Mouse (Mus musculus) midbrain, embryonic 16.5 days (tissue): ENCODE data around the gene Zfp148. TPM values are rescaled to one million over a fixed set of nuclear protein-coding genes. Genes with fewer than 3 reads are reported as not detected.
"Not testable (repeated sequence)": the region's sequence is repeated elsewhere in the genome, so short reads cannot be mapped to it uniquely, and the experiment has no call there.

Experiments used
- ATAC-seq: fragments of 200-750 bp; cut with Nextera tagmentation; 2 replicates; pipeline ENCODE4 v1.8.0; 2017; ENCODE audit warnings: moderate TSS enrichment
- H3K27ac ChIP-seq: fragments of 300-500 bp; sonication (generic); 2 replicates; pipeline ENCODE4 v1.5.1; 2014; ENCODE audit warnings: mild to moderate bottlenecking, low read length, mixed read lengths
- H3K27me3 ChIP-seq: fragments of 300-500 bp; sonication (generic); 2 replicates; pipeline ENCODE4 v1.6.1; 2014; ENCODE audit warnings: low read depth, low read length, mixed read lengths; ENCODE audit not compliant: control insufficient read depth, insufficient read depth
- H3K36me3 ChIP-seq: fragments of 300-500 bp; sonication (generic); 2 replicates; pipeline ENCODE4 v1.6.1; 2014; ENCODE audit warnings: mild to moderate bottlenecking, low read length, moderate library complexity, mixed read lengths; ENCODE audit not compliant: control insufficient read depth, insufficient read depth
- H3K4me1 ChIP-seq: fragments of 300-500 bp; sonication (generic); 2 replicates; pipeline ENCODE4 v1.6.1; 2014; ENCODE audit warnings: mild to moderate bottlenecking, low read length, mixed read lengths; ENCODE audit not compliant: control insufficient read depth, insufficient read depth
- H3K4me2 ChIP-seq: fragments of 300-500 bp; sonication (generic); 2 replicates; pipeline ENCODE4 v1.6.1; 2014; ENCODE audit warnings: mild to moderate bottlenecking, low read length, mixed read lengths
- H3K4me3 ChIP-seq: fragments of 300-500 bp; sonication (generic); 2 replicates; pipeline ENCODE4 v1.5.1; 2014; ENCODE audit warnings: low read depth, mild to moderate bottlenecking, low read length, moderate library complexity, mixed read lengths
- H3K9ac ChIP-seq: fragments of 300-500 bp; sonication (generic); 2 replicates; pipeline ENCODE4 v1.6.1; 2014; ENCODE audit warnings: low read depth, low read length, mixed read lengths
- H3K9me3 ChIP-seq: fragments of 300-500 bp; sonication (generic); replicated peaks from 2 replicates; pipeline ENCODE4 v1.6.1; 2014; ENCODE audit warnings: mild to moderate bottlenecking, low read length, mixed read lengths; ENCODE audit not compliant: control insufficient read depth, poor library complexity, severe bottlenecking
- WGBS: fragments of 180-500 bp; shearing (Covaris S2); extraction: QIAGEN DNeasy Blood & Tissue Kit; methylation state at CpG from one replicate; pipeline ENCODE4 v1.1.7; 2014; 5-methylcytosine and 5-hydroxymethylcytosine counted together
- polyA plus RNA-seq: library from polyadenylated mRNA; unstranded; fragments of >200 nt; fragmentation: Nextera tagmentation; extraction: Ambion mirVana; gene quantifications from 2 replicates; pipeline ENCODE4 v1.2.1, GENCODE M21; 2015

Gene Zfp148
- polyA plus RNA-seq, 1 experiment from 2014 or later, result 50.4 TPM

GRCm38 (mm10) chr16:33487709-33488108 lies 107.1 kb downstream of the Zfp148 start:
- no peak overlapping the region for H3K4me2 ChIP-seq
- no peaks in the 10 kb centered on the region for H3K9me3 ChIP-seq
- peaks cover 4% of the 10 kb centered on the region; the same call in 1 of the 2 replicates for H3K36me3 ChIP-seq
- H3K4me3 ChIP-seq, result no peak overlapping the region
- H3K27ac ChIP-seq, result no peak overlapping the region
- no peak overlapping the region for H3K9ac ChIP-seq
- no peaks in the 10 kb centered on the region for H3K27me3 ChIP-seq
- H3K4me1 ChIP-seq, result peaks cover 2% of the 10 kb centered on the region
- 60% methylated on average over 4 of the region's 4 CpGs for WGBS
- ATAC-seq, result no peak

GRCm38 (mm10) chr16:33494374-33494773 lies 113.7 kb downstream of the Zfp148 start:
- H3K9ac ChIP-seq, result no peak overlapping the region
- no peak overlapping the region for H3K4me3 ChIP-seq
- peaks cover 3% of the 10 kb centered on the region; the same call in 1 of the 2 replicates for H3K36me3 ChIP-seq
- no peak overlapping the region for H3K27ac ChIP-seq
- ATAC-seq, result no peak
- no peak overlapping the region for H3K4me2 ChIP-seq
- no peaks in the 10 kb centered on the region for H3K4me1 ChIP-seq
- WGBS, result 91% methylated on average over 4 of the region's 4 CpGs
- no peaks in the 10 kb centered on the region for H3K27me3 ChIP-seq
- H3K9me3 ChIP-seq, result no peaks in the 10 kb centered on the region

GRCm38 (mm10) chr16:33508082-33508481 lies 127.4 kb downstream of the Zfp148 start:
- Histone ChIP-seq H3K9ac (no peak overlapping the region), H3K36me3 (peaks cover 4% of the 10 kb centered on the region; the same call in 1 of the 2 replicates), H3K4me2 (no peak overlapping the region), H3K9me3 (no peaks in the 10 kb centered on the region), H3K4me1 (no peaks in the 10 kb centered on the region), H3K4me3 (no peak overlapping the region), H3K27me3 (no peaks in the 10 kb centered on the region), H3K27ac (no peak overlapping the region)
- ATAC-seq, result no peak
- WGBS, result 88% methylated on average over 4 of the region's 4 CpGs

GRCm38 (mm10) chr16:33509231-33509630 lies 128.6 kb downstream of the Zfp148 start:
- not testable (repeated sequence) for H3K36me3 ChIP-seq, H3K27me3 ChIP-seq, H3K4me3 ChIP-seq, ATAC-seq, H3K4me1 ChIP-seq, H3K9ac ChIP-seq, H3K27ac ChIP-seq, H3K9me3 ChIP-seq, H3K4me2 ChIP-seq
- 86% methylated on average over 2 of the region's 2 CpGs for WGBS

GRCm38 (mm10) chr16:33510856-33511255 lies 130.2 kb downstream of the Zfp148 start:
- H3K36me3 ChIP-seq, H3K9ac ChIP-seq, ATAC-seq, H3K4me2 ChIP-seq, H3K27ac ChIP-seq, H3K27me3 ChIP-seq, H3K9me3 ChIP-seq, H3K4me1 ChIP-seq, H3K4me3 ChIP-seq: not testable (repeated sequence)
- 94% methylated on average over 4 of the region's 4 CpGs for WGBS

GRCm38 (mm10) chr16:33512555-33512954 lies 131.9 kb downstream of the Zfp148 start:
- Histone ChIP-seq H3K36me3 (no peaks in the 10 kb centered on the region), H3K9ac (no peak overlapping the region), H3K27ac (no peak overlapping the region), H3K4me3 (no peak overlapping the region), H3K27me3 (no peaks in the 10 kb centered on the region), H3K4me1 (peaks cover 8% of the 10 kb centered on the region; the same call in 1 of the 2 replicates), H3K4me2 (no peak overlapping the region), H3K9me3 (no peaks in the 10 kb centered on the region)
- ATAC-seq, result no peak
- 83% methylated on average over 6 of the region's 6 CpGs for WGBS

GRCm38 (mm10) chr16:33516807-33517565 lies 136.3 kb downstream of the Zfp148 start, which contains the start of gene Slc12a8:
Gene Slc12a8 (plus strand): TSS chr16:33517328.
- Histone ChIP-seq H3K4me3 (peak within 1 kb of the TSS; percentile 30), H3K27me3 (no peaks in the 10 kb centered on the region), H3K36me3 (no peaks in the 10 kb centered on the region), H3K9me3 (no peaks in the 10 kb centered on the region), H3K4me2 (peak within 1 kb of the TSS; percentile 58), H3K4me1 (peaks cover 8% of the 10 kb centered on the region; the same call in 1 of the 2 replicates), H3K27ac (no peak within 1 kb of the TSS), H3K9ac (peak within 1 kb of the TSS; percentile 51)
- no peak for ATAC-seq
- WGBS, result 4% methylated on average over 27 of the region's 27 CpGs

GRCm38 (mm10) chr16:33517627-33518026 lies 137.0 kb downstream of the Zfp148 start:
- H3K4me3 ChIP-seq, result 0 out of 2 replicates have a peak overlapping the region, but pooled peaks have one; percentile 30
- H3K9me3 ChIP-seq, result no peaks in the 10 kb centered on the region
- no peaks in the 10 kb centered on the region for H3K36me3 ChIP-seq
- no peak for ATAC-seq
- no peaks in the 10 kb centered on the region for H3K27me3 ChIP-seq
- H3K27ac ChIP-seq, result no peak overlapping the region
- H3K9ac ChIP-seq, result no peak overlapping the region
- peak overlapping the region; percentile 58 for H3K4me2 ChIP-seq
- 21% methylated on average over 4 of the region's 4 CpGs for WGBS
- H3K4me1 ChIP-seq, result peaks cover 8% of the 10 kb centered on the region; the same call in 1 of the 2 replicates

GRCm38 (mm10) chr16:33518236-33518635 lies 137.6 kb downstream of the Zfp148 start:
- Histone ChIP-seq H3K27me3 (no peaks in the 10 kb centered on the region), H3K4me2 (no peak overlapping the region), H3K9me3 (no peaks in the 10 kb centered on the region), H3K36me3 (no peaks in the 10 kb centered on the region), H3K4me3 (no peak overlapping the region), H3K27ac (no peak overlapping the region), H3K4me1 (peaks cover 8% of the 10 kb centered on the region; the same call in 1 of the 2 replicates), H3K9ac (no peak overlapping the region)
- no peak for ATAC-seq
- WGBS, result 79% methylated on average over 7 of the region's 7 CpGs
